Mouse (Mus musculus) MN1 (cell line): ENCODE data around the gene Kif13a.

Source experiments
- DNase-seq: peaks from one replicate; pipeline ENCODE4 v3.0.0-alpha.2; 2016; ENCODE audit warnings: low spot score

The Kif13a gene

DNA sequence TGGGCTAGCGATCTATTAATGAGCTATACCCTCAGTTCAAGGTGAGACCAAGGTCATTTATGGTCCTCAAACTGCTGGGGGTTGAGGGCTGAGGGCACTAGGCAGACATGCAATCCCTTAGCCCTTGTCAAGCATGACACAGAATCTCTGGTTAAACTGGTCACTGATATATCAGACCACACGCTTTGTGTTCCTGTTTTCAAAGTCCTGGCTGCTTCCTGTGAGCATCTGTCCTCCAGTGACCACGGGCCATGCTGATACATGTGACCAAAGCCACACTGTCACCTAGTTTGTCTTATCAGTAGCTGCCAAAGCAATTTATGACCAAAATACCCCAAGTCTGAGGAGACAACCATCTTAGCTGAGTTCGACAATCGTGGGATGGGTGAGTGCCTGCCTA, 154.7 kb downstream of the Kif13a start:
- DNase-seq = no peak

DNA sequence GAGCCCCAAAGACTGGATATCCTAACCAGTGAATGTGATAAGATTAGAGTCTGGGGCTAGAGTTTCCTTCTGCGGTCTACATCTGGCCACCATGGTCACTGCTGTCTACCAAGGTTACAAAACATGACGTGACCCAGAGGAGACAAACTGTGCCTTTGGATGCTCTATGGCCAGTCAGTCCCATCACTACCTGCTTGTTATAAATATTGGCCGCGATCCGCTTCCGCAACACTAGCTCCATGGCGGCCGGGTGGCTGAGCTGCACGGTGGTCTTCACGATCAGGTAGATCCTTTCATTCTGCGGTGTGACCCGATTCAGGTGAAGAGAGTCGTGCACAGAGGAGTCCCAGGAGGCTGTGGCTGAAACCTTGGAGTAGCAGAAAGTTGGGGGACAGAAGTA, 157.1 kb downstream of the Kif13a start:
- DNase-seq = no peak

DNA sequence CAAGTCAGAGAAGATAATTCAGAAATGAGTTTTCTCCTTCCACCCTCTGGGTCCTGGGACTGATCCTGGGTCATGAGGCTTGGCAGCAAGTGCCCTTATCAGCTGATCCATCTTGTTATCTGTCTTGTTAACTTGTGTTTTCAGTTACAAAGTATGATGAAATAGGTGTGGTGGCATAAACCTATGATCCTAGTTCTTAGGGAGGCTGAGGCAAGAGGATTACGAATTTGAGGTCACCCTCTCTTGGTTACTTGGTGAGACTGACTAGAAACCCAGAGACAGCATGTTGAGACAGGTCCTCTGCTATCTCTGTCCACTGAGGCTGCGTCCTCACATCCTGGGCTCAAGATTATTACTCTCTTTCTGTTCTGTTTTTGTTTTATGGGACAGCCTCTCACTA, 164.3 kb downstream of the Kif13a start:
- DNase-seq = no peak

DNA sequence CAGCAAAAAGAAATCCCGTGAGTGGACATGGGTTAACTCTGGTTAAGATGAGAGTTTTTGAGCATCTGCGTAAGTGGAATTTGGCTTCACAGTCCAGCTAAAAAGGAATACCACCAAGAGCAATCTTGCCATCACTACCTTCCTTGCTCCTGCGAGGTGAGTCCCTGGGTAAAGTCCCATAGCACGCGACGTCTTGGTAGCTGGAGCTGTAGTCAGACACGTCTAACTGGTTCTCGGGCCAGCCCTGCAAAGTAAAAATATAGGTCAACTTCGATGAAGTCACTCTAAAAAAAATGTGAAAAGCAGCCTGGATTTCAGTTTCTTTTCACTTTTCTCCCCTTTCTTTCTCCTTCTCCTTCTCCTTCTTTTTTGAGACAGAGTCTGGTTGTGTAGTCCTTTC, 166.5 kb downstream of the Kif13a start:
- DNase-seq = no peak

DNA sequence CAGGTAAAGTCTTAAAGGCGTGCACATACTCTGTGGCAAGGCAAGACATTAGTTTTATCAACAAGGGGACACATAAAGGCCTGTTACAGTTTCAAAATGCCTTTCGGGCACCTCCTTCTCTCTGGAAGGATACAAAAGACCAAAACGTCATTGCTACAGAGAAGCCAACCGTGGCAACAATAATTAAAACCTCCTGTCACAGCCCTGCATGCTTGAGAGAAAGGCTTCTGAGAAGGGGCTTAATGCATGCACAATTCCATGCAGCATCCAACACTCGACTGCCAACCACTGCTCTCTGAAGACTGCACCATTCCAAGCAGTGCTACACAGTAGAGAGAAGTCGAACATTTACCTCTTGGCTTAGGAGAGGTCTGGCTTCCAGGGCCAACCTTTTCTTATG, 168.7 kb downstream of the Kif13a start:
- no peak for DNase-seq

DNA sequence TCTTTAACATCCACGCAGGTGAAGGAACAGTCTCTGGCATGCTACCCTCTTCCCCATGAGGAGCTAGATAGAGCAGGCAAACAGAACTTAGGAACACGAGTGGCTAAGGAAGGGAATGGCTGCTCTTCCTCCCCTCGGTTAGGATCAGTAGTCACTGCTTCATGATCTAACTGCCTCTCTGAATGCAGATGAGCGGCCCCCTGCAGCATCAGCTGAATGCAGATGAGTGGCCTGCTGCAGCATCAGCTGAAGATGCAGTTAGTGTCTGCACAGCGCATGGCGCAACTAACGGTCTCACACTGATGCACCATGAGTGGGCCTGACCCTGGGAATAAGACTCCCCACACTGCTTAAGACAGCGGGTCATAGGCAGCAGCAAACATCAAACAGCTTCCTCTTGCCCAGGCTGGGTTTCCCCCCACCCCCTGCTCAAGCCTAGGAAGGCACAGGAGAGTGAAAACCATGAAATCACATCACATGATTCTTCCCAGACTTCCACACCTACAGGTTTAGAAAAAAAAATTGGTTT, 170.3 kb downstream of the Kif13a start:
- no peak for DNase-seq

DNA sequence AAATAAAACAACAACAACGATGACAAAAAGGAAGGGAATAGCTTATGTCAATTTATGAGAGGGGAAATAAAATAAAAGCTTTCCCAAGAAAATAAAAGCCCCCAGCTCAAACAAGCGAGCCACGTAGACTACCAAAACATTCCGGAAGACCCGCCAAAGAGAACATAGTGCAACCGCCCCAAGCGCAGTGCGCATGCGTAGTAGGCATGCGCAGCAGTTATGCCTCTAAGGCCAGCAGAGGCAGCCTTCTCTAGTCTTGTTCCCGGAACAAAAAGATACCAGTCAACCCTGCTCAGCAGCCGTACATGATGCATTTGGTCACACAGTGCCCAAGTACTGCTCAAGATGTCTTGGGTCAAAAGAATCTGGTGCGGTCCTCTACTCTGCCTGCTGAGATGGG, 171.0 kb downstream of the Kif13a start:
- DNase-seq = no peak

DNA sequence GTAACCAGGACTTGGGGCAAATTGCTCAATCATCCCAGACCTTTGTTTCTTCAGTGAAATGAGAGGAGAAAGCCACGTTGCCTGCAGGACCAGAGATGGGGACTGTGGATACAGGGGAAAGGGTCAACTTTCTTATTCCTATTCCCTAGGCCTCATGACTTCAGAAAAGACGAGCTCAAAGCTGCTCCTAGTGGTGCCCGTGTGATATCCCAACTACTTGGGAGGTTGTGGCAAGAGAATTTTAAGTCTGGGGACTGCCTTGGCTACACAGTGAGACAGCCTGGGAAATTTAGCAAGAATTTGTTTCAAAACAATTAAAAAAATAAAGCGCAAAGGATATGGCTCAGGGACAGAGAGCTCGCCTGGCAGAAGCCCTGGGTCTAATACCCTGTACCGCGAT, 171.7 kb downstream of the Kif13a start:
- no peak for DNase-seq

DNA sequence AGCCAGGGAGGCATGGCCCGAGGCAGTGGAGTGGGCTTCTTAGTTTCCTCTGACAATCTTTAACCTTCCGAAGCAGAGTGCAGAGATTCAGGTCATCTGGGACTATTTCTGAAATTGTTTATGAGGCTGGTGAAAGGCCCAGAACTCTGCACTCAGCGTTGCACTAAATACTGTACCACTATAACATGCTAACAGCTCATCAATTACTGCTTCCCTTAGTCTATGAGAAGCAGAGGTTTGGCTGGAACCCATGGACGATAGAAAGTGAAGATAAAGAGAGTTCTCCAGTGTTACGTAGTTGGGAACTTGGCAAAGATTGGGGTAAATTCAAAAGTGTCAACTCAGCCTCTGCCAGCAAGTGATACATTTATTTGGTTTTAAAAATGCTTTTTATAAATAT, 176.4 kb downstream of the Kif13a start:
- DNase-seq = no peak

DNA sequence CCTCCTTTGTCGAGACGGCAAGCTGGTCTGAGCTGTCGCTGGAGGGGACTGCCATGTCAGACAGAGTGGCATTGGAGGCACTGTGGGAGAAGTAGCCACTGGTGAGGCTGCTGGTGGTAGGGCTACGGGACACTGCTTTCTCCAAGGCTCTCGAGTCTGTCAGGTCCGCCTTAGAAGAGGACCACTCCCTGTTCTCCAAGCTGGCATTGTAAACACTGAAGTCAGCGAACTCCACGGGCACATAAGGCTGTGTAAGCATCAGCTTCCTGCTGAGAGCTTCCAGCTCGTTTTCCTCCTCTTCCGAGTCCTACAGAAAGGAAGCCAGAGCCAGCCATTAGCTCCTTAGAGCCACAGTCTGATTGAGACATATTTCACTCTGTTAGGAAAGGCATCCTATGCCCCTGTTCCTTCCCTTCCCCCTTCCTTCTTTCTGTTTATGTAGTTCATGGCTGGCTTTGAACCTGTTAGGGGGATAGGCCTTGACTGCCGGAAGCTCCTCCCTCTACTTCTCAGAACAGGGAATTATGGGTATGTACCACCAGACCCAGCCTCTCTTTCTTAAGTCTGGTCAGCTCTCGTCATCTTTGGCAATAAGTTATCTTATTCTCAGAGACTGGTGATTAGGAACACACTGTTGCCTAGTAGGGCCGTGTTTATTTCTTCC, 177.0 kb downstream of the Kif13a start:
- no peak for DNase-seq

DNA sequence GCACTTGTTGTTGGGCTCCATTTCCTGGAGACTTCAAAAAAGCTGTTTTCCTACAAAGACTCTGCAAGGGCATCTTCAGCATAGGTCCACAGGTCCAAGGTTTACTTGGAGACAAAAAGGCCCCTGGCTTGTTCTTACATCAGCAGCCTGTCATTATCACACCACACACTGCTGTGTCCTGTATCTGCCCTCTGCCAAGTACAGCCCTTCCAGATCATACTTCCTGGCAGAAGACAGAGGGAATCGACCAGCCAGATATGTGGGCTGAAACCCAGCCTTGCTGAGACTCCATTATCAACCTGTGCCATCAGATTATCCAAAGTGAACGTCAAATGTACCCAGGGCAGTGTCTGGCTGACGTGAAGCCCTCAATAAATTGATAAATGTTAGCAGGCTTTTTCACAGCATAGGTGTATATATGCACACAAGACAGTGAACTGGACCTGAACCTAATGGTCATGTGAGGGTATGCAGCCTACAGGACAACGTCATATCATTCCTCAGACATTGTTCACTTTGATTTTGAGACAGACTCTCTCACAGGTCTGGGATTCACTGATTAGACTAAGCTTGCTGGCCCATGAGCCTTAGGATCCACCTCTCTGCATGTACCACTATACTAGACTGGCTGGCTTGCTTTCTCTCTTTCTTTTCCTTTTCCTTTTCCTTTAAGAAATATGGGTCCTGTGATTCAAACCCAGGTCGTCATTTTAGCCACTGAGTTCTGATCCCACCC, 181.4 kb downstream of the Kif13a start:
- DNase-seq = no peak

DNA sequence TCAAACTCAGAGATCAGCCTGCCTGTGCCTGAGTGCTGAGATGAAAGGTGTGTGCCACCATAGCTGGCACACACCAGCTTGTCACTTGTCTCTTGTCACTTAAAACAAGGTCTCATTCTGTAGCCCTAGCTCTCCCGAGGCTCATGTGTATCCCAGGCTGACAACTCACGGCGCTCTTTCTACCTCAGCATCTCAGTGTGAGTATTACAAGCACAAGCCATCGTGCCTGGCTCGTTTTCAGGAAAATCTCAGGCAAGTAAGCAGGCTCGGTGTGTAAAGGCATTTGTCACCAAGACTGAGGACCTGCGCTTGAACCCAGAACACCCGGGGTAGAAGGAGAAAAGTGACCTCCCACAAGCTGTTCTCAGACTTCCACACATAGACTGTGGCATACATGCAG, 185.8 kb downstream of the Kif13a start:
- DNase-seq = no peak

DNA sequence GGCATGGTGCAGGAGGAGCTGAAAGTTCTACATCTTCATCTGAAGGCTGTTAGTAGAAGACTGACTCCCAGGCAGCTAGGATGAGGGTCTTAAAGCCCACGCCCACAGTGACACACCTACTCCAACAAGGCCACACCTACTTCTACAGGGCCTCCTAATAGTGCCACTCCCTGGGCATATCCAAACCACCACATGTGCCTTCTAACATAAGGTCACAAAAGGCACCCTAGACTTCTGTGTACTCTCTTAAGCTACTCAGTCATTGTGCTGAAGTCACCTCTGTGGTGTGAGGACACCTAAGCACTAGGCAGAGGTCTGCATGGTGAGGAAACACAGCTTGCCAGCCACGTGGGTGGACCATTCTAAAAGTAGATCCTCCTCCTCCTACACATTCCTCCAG, 187.3 kb downstream of the Kif13a start:
- no peak for DNase-seq

DNA sequence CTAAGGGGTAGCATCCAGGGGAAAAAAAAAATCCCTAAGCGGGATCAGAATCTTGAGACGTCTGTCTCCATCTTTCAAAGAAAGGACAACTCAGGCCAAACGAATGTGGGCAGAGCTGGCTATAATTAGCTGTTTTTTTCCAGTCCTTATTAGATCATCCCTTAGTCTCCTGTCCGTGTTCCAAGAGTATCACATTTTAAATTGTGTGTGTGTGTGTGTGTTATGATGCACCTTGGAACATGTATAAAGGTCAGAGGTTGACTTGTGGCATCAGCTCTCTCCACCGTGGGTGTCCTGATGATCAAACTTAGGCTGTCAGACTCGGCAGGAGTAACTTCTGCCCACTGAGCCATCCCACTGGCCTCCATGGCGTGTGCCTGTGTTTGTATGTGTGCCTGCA, 190.2 kb downstream of the Kif13a start:
- no peak for DNase-seq

DNA sequence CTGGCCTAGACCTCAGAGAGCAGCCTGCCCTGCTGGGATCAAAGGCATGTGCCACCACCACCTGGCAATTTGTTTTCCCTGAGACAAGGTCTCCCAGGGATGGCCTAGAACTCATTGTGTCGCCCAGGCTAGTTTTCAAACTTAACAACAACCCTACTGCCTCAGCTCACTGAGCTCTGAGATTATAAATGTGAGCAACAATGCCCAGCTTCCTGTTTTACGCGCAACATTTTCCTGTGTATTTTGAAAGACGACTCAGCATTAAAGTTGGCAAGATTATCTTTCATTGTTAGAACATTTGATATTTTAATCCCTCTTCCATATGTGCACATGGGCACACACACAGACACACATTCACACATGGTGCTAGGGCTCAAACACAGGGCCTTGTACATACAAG, 192.2 kb downstream of the Kif13a start:
- DNase-seq = no peak

DNA sequence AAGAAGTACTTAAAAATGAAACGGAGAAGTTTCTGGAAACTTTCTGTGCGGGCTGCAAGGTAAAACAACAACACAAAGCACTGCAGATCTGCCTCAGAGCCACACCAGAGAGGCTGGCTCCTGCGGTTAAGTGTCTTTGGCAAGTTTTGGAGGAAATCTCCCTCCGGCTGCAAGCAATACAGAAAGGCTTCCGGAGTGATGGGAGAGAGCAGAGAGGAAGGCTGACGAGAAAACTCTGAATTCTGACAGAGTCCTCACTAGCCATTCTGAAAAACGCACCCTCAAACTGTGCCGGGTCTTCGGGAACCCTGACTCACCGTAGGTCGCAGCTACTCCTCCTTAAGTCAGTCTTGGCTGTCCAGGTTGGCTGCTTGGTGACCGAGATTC, 193.2 kb downstream of the Kif13a start:
- no peak for DNase-seq

DNA sequence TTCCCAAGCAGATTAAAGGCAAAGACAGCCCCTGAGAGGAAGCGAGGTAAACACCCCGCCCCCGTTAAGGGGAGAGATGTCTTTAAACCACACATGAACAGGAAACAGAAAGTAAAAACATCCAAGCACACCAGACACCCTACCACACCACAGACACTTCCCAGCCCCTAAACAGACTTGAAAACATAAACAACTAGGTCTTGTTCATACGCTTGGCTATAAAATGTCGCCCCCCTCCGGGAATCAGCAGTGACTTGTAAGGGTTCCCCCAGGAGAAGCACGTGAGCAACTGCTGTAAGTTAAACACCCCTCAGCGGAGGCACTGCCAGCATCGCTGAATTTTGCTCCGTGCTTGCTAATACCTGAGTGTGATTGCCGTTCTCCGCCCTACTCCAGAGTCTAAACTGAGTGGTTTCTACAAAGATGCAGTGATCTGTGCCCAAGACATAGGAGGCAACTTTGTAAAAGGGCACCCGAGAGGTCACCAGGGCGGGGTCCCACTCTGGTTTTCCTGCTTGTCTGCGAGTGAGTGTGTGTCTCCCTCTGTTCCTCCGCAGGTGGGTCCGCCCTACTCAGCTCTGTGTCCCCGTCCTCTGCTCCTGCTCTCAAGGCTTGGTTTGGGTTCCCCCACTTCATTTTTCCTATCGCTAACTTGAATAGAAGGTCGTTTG, 193.7 kb downstream of the Kif13a start:
- DNase-seq = peak; percentile 23

DNA sequence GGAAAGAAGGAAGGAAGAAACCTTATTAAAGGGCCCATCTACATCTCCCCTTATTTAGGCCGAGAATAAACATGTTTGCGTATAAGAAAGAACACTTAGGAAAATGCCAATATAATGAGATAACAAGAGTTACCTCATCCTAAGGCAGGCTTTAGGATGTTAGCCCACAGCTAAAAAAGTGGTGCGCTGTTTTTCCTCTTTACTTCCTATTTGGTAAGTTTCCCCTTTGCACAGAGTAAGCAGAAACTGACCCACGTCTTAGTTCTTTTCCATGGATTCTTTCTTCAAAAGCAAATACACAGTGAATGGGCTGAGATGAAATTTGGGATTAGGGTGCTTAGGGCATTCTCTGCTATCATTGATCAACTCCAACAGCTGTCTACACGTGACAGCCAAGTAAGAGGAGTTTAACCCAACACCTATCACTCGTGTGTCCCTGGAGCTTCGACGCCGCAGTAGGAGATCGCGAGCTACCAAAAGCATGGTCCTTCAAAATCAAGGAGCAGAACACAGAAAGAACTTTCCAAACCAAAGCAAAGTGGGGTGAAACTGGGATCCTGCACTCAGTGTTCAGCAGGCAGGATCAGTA, 194.4 kb downstream of the Kif13a start:
- no peak for DNase-seq

DNA sequence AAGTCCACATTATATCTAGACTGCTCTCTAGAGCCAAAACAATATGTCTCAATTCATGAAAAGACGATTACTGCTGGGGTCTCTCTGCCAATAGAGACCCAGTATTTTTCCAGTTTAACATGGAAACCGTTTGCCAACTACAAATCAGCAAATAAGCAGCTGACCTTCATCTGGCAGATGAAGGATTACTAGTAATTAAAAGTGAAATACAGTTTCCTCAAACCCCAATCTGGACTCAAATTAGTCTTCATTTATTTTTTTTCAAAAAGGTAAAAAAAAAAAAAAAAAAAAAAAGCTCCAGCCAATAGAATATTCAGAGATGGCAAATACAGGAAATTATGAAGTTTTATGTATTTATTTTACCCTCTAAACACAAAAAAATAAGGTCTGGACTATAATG, 199.7 kb downstream of the Kif13a start:
- DNase-seq = no peak

DNA sequence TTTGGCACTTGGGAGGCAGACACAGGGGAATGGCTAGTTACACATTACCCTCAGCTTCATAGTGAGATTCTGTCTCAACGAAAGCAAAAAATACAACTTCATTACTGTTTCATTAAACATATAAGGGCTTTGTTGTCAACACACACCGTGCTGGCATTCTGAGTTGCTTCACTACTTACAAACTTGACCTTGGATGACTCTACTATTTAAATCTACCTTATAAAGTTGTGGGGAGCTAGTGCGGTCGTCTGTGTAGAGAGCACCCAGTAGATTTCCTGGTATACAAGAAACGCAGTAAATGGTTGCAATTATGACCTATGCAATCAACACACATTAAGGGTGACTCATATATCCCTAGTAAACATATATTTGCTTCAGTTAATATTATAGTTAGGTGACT, 201.3 kb downstream of the Kif13a start:
- peak; percentile 17 for DNase-seq

DNA sequence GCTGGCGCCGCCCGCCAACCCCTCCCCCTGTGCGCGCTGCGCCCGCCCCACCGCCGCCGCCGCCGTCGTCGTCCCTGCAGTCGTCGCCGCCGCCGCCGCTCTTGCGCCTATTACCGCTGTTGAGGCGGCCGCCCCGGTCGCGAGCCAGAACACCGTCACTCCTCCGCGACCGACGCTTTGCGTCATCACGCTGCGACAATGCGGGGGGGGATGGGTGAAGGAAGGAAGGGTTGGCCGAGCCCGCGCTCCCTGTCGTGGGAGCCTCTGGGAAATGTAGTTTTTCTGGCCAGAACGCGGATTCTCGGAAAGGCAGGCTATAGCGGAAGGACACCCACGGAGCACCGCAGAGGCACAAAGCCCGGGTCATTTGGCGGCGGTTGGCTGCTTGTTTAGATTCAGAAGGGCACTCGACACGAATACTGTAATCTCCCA, 201.8 kb downstream of the Kif13a start, which contains the start of gene Nup153:
Nup153 (minus strand) TSS at position 104 of the 432 bp plus-strand sequence.
- DNase-seq = peak; percentile 97

DNA sequence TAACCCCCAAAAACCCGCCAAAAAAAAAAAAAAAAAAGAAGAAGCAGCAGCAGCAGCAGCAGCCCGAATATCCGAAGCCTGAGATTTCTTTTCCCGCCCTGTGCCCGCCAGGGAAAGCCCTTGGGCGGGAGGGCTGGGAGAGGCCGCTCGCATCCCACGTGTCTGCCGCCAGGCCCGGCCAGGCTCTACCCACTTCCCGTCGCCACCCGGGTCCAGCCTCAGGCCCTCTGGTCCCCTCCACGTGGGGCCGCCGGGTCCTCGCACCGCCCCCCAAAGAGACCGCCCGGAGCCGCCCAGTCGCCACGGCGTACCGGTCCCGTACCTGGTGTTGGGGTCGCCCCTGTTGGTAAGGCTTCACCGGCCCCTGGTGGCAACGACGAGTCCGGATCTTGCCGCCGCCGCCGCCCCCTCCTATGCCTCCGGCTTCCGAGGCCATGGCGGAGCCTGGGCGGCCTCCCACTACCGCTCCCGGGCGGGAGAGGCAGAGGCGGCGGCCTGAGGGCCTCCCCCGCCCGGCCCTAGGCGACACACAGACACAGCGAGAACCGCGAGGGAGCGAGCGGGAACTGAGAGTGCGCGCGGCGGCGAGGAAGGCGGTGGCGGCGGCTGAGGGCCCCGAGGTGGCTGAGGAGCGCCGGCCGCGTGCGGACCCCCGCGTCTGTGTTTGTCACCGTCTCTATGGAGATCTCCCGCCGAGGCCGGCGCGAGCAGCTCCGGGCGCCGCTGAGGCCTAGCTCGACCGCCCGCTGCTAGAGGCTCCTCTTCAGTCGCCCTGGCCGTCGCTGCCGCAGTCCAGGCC, 202.4 kb downstream of the Kif13a start:
- peak; percentile 74 for DNase-seq
